Mouse (Mus musculus): ENCODE data around the gene Tmem52b. TPM values are rescaled to one million over a fixed set of nuclear protein-coding genes. Genes with fewer than 3 reads are reported as not detected.

The Tmem52b gene
- total RNA-seq, 4 experiments from 2014 or later = not detected

Other genes with a start within 250 kb of the Tmem52b start
- not detected for gene Cd69, start 237.1 kb upstream of the Tmem52b start, total RNA-seq (2022)
- gene 4922502D21Rik, start 180.8 kb upstream of the Tmem52b start, total RNA-seq (2022) = not detected
- under 1 TPM in 2 of 4 experiments, not detected in 2; 0.16 to 0.70 TPM for gene Clec12a, start 169.9 kb upstream of the Tmem52b start, total RNA-seq (2022)
- not detected for gene Clec12b, start 126.7 kb upstream of the Tmem52b start, total RNA-seq (2022)
- gene Clec1b, start 115.3 kb upstream of the Tmem52b start, total RNA-seq (2022) = 1 to 10 TPM in 1 of 4 experiments, under 1 TPM in 1, not detected in 2; 0.07 to 1.0 TPM
- not detected for gene Clec9a, start 103.7 kb upstream of the Tmem52b start, total RNA-seq (2022)
- 1 to 10 TPM; 3.2 to 4.8 (median 4.3) TPM for gene Clec1a, start 60.6 kb upstream of the Tmem52b start, total RNA-seq (2022)
- not detected for gene Olr1, start 5.4 kb upstream of the Tmem52b start, total RNA-seq (2022)
- 100 to 1,000 TPM; 665 to 765 (median 700) TPM for gene Gabarapl1, start 20.6 kb downstream of the Tmem52b start, total RNA-seq (2022)
- not detected for gene Klre1, start 65.3 kb downstream of the Tmem52b start, total RNA-seq (2022)
- not detected for gene Klrd1, start 79.2 kb downstream of the Tmem52b start, total RNA-seq (2022)
- not detected for gene Klrk1, start 111.3 kb downstream of the Tmem52b start, total RNA-seq (2022)
- not detected for gene Klrc3, start 130.8 kb downstream of the Tmem52b start, total RNA-seq (2022)
- gene Klrc2, start 148.1 kb downstream of the Tmem52b start, total RNA-seq (2022) = not detected
- gene Klrc1, start 166.4 kb downstream of the Tmem52b start, total RNA-seq (2022) = not detected
- not detected for gene Klri1, start 204.6 kb downstream of the Tmem52b start, total RNA-seq (2022)
- gene Klri2, start 227.9 kb downstream of the Tmem52b start, total RNA-seq (2022) = not detected

Data from layer of hippocampus, adult 8-10 months (tissue).